Mouse (Mus musculus) kidney, postnatal 14 days (tissue): Measurements from ENCODE around the gene Mcm3ap.

ENCODE experiments used
- DNase-seq: peaks from one replicate; pipeline ENCODE4 v3.0.0; 2022; ENCODE audit warnings: mixed read lengths

Gene Mcm3ap

DNA sequence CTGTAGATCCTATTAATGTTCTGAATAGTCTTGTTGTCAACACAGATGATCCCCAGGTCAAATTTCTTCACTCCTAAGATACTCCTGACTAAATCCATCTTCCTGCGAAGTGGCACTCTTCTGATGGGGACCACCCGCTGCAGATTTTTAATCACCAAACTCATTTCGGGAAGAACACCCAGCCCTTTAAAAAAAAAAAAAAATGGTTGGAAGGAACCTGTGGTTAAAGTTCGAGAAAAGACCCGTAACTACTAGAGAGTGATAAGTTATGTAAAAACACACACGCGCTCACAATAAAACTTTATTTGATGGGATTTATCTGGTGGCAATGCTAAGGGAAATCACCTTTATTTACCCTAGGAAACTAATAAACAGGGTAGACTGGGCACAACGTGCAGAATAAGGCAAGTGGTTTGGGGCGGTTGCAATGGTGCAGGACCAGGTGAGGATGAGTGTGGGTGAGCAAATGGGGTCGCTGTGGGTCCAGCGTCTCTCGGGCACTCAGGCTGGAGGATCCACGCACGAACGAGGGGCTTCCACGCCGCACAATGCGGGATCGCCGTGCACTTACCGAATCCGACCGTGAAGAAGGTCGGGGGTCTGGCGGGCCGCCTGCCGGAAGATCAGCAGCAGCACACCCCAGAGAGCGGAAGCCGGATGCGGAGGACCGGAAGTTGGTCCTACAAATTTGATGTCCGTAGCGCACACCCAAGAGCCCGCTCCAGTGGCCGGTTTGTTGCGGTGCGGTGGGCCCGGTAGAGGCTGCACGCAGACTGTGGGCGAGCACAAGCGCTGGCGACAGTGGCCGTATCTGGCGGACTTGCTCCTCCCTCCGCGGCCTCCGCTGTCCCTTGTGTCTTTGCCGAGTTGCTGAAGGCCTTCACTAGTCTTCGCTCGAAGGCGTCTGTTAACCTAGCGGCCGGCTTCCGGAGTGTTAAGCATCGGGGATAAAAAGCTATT lies at the start of gene Mcm3ap, which contains the start of gene Ybey:
TSS of gene Mcm3ap (plus strand) at position 725 of the 960 bp plus-strand sequence.
TSS of gene Ybey (minus strand) at position 912 of the 960 bp plus-strand sequence.
- DNase-seq, result peak; percentile 91

DNA sequence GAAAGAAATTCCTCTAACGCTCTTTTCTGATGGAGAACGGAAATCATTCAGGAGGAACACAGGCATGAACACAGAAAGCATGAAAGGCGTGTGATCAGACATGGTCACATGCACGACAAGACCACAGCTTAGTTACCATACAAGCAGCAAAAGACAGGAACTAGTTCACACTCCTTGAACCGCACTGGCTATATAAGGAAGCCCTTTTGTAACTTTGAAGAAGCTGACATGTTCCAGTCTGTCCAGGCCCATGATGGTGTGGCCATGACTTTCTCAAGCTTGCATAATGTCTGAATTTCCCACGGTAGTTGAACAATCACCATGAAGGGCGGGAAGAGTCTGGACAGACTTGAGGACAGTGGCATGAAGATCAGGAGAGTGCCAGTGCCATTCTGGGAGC lies 43.1 kb upstream of the Mcm3ap start:
- no peak for DNase-seq

DNA sequence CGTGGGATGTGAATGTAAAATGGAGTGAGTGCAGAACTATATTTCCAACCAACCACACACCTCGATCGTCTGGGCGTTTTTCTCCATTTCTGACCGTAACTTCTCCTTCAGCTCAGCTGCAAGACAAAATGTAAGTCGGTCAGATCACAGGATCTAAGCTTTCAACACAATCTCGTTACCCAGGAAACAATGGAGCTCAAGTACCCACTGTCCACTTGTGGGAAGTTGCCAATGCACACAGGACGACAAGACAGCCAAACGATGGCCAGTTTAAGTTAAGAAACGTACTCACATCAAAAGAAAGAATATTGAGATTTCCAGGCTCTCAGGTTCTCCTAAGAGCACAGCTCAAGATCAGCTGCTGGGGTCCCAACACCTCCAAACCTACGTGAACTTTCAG lies 34.8 kb upstream of the Mcm3ap start:
- no peak for DNase-seq

DNA sequence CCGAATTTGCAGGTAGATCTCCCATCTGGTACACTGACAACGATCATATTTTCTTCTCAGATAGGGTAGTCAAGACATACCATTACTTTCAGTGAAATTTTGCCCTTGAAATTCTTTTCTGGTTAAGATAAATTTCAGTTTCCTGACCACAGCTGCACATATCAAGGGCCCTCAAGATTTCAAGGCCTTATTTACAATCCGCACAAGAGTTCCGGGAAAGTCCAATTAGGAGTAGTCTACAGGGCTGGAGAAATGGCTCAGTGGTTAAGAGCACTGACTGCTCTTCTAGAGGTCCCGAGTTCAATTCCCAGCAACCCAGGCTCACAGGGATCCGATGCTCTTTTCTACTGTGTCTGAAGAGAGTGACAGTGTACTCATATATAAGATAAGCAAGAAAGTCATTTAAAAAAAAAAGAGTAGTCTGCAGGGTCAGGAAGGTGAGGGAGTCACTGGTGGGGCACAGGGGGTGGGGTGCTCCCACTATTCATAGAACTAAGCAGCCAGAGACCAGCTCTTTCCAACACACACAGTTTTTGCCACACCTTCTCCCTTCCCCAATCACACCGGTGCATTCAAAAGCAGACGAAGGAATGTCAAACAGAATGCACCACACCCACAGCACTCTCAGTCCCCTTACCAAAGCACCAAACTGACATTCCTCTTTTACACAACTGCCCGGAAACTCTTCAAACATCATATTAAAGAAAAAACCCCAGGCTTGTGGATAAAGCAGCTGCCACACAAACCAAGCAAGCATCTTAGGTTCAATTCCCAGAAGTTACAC lies 29.4 kb upstream of the Mcm3ap start:
- DNase-seq, result no peak

- no peak for DNase-seq
These were observed 28.4 kb upstream of the Mcm3ap start, which contains the start of gene AC141477.1 for GRCm38 (mm10) chr10:76440281-76440680. AC141477.1 (minus strand) TSS chr10:76440444.

- DNase-seq, result peak; percentile 98
These were observed 26.3 kb upstream of the Mcm3ap start, which contains the start of gene Pcnt for GRCm38 (mm10) chr10:76442178-76443088. Pcnt (minus strand) TSS chr10:76442786.

- DNase-seq, result peak; percentile 62
These were observed 22.6 kb upstream of the Mcm3ap start for GRCm38 (mm10) chr10:76445996-76446681.

DNA sequence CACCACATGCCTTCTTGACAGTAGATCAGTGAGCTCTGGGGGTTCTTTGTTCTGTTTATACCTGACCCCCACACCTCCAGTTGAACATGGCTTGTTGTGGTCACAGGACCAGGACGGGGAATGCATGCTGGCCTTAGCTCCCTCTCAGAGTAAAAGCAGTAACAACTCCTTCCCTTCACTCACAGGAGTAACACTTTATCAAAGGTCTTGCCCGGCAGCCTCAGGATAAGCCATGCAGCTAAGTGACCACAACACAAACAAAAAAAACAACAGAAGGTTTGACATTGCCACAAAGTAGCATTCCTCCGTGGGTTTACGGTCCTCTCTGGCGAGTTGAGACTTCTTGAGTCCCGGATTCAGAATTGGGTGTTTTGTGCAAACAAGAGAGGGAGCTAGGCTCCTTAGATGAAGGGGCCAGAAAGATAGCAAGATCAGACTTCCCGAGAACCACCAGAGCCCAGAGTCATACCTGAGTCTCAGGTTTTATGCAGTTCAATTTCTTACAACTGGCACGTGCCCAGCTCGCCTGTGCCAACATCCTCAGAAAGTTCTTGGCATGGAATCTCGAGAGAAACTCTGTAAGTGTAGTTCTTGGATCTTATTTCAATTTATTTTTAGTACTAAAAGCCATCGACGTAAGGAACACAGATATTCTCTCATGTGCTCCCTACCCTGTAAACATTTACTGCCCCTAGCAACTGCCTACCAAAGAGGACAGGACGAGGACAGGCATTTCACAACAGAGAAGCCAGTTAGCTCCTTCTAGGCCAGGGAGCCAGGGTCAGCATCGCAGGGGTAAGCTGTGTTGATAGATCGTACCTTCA lies 21.1 kb upstream of the Mcm3ap start:
- DNase-seq, result no peak

DNA sequence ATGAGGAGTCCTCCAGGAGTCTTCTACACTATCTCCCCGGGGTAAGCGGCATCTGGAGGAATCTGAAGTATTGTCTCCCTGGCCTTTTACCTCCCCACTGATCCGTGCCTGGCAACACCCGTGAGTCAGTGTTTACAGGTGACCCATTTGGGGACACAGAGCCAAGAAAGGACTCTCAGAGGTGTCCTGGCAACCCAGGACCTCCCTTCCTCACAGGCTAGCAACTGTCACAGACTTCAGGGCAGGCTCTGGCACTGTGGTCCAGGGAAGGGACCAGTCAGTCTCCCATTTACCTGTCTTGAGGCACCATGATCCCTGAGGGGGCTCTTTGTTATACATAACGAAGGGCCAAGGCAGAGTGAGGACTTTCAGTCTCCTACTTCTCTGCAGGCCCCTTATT lies 19.9 kb upstream of the Mcm3ap start, which contains the start of gene 2610028H24Rik:
TSS of gene 2610028H24Rik (plus strand) at position 231 of the 400 bp plus-strand sequence.
- DNase-seq, result no peak

GRCm38 (mm10) chr10:76455289-76455688 lies 13.4 kb upstream of the Mcm3ap start:
- DNase-seq, result peak; percentile 55

DNA sequence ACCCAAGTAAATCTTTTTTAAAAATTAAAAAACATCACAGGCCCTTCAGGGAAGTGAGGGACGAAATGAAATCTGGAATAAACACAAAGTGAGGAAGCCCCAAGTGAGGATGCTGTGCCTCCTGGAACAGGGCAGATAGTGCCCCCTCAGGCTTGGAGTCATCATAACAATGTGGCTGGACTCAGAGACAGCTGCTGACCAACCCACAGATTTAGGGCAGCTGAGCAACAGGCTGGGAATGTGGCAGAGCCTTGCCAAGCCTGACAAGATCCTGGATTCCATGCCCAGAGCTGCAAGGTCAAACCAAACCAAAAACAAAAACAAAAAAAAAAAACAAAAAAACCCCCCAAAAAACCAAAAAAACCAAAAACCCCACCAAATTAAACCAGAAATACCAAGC lies 7.5 kb upstream of the Mcm3ap start:
- DNase-seq, result no peak

DNA sequence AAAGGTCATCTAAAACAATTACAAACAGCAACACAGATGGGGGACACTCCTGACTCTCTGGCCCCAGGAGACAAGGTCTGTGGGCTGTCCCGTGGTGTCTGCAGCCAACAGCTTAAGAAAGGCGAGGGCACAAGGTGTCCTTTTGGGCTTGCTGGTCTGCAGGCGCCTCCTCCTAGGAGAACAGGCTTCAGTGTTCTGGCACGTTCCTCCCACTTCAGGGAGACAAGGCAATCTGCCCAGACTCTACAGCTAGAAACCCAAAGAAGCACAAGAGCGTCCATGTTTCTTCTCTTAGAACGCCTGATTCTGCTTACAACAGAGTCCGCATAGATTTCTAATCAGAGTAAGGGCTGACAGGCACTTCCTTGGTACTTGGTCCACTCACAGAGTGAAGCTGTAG lies 6.4 kb upstream of the Mcm3ap start:
- no peak for DNase-seq

DNA sequence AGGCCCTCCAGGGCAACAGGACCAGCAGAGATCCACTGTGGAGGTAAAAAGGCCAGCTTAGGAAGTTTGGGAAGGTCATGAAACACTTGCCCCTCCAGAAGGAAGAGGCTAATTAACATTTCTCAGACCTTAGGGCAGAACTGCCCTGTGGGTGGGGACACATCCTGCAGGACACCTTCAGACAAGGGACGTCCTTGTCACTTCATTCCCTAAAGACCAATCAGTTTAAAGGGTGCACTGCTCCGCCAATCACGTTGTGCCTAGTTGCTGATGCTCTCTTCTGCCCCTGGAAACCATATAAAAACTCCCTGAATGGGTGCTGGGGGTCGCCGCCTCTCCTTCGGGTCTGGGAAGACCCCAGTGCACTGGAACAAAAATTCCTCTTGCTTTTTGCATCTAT lies 6.0 kb upstream of the Mcm3ap start:
- DNase-seq, result no peak

DNA sequence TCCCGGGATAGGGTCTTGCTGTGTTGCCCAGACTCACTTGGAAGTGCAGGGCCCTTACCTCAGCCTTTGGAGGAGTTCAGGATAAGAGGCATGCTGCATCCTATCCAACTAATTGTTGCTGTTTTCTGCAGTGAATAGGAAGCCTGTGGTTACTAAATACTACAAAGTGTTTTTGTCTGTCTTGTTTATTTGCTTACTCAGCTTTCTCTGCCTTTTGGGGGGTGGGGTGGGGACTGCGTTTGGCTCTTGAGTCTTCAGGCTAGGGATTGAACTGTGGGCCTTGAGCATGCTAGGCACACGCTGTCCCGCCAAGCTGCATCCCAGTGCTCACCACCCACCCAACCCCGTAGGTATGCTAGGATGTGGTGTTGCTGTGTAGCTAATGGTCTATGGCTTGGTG lies 5.0 kb downstream of the Mcm3ap start:
- DNase-seq, result no peak

DNA sequence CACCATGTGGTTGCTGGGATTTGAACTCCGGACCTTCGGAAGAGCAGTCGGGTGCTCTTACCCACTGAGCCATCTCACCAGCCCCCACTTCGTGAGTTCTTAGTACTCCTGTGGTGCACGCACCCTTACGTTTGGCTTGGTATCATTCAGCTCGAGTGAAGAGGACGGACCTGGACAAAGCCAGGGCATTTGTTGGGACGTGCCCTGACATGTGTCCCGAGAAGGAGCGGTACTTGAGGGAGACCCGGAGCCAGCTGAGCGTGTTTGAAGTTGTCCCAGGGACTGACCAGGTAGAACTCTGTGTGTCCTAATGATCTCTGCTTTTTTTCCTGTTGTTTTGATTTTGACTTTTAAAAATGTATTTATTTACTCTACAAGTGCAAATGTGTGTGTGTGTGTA lies 12.1 kb downstream of the Mcm3ap start:
- no peak for DNase-seq

GRCm38 (mm10) chr10:76481480-76481879 lies 12.8 kb downstream of the Mcm3ap start:
- no peak for DNase-seq

- DNase-seq, result no peak
These were observed 17.6 kb downstream of the Mcm3ap start for GRCm38 (mm10) chr10:76486302-76486701.

- DNase-seq, result no peak
These were observed 19.5 kb downstream of the Mcm3ap start for GRCm38 (mm10) chr10:76488265-76488664.

GRCm38 (mm10) chr10:76489205-76489604 lies 20.5 kb downstream of the Mcm3ap start:
- no peak for DNase-seq

- DNase-seq, result no peak
These were observed 24.8 kb downstream of the Mcm3ap start for GRCm38 (mm10) chr10:76493527-76493926.

DNA sequence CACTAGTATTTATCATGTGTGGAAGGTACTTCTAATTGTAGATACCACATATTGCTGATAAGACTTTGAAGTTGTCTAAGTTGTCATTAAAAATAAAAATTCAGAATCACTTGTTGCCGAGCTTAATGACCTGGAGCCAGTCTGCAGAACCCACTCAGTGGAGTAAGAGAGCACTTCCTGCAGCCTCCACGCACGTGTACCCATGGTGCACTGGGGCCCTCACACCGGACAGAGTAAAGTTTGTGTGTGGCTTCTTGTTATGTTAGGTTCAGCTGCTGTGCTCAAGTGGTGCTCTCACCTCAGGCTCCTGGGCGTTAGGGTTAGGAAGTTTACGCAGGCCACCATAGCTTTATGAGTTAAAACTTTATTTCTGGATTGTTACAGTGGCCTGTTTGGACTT lies 26.8 kb downstream of the Mcm3ap start:
- no peak for DNase-seq
